Mouse (Mus musculus) heart, postnatal 4 days (tissue): ENCODE measurements around the gene Hoxa3. TPM values are rescaled to one million over a fixed set of nuclear protein-coding genes. Genes with fewer than 3 reads are reported as not detected.

ENCODE experiments used
- DNase-seq: peaks from one replicate; pipeline ENCODE4 v3.0.0; 2021
- total RNA-seq, 2 experiments: library from RNA; stranded (reverse); gene quantifications; 2 replicates each; pipeline ENCODE4 v1.2.3; 2021

The Hoxa3 gene
- total RNA-seq, 2 experiments from 2014 or later, result 1.4 TPM

- no peak for DNase-seq
Measured at GRCm38 (mm10) chr6:52231885-52232567, 18.9 kb upstream of the Hoxa3 start.

- DNase-seq, result no peak
Measured at GRCm38 (mm10) chr6:52230516-52231165, 17.5 kb upstream of the Hoxa3 start, which contains the start of gene Hoxa9. Gene Hoxa9 (minus strand): TSS chr6:52231089.

- DNase-seq, result no peak
Measured at GRCm38 (mm10) chr6:52229558-52230416, 16.7 kb upstream of the Hoxa3 start.

GRCm38 (mm10) chr6:52228475-52229465 is 15.6 kb upstream of the Hoxa3 start:
- DNase-seq, result no peak

- DNase-seq, result no peak
Measured at GRCm38 (mm10) chr6:52227470-52228222, 14.5 kb upstream of the Hoxa3 start.

GRCm38 (mm10) chr6:52226569-52227257 is 13.6 kb upstream of the Hoxa3 start:
- DNase-seq, result no peak

- no peak for DNase-seq
Measured at GRCm38 (mm10) chr6:52225612-52226568, 12.8 kb upstream of the Hoxa3 start.

GRCm38 (mm10) chr6:52224895-52225611 is 11.9 kb upstream of the Hoxa3 start:
- no peak for DNase-seq

- DNase-seq, result no peak
Measured at GRCm38 (mm10) chr6:52223939-52224760, 11.0 kb upstream of the Hoxa3 start.

- DNase-seq, result no peak
Measured at GRCm38 (mm10) chr6:52222729-52223128, 9.6 kb upstream of the Hoxa3 start.

GRCm38 (mm10) chr6:52221993-52222685 is 9.0 kb upstream of the Hoxa3 start:
- no peak for DNase-seq

GRCm38 (mm10) chr6:52221337-52221992 is 8.3 kb upstream of the Hoxa3 start, which contains the start of gene Hoxa7:
Gene Hoxa7 (minus strand): TSS chr6:52221854.
- peak; percentile 91 for DNase-seq

- DNase-seq, result no peak
Measured at GRCm38 (mm10) chr6:52220865-52221310, 7.8 kb upstream of the Hoxa3 start.

- DNase-seq, result no peak
Measured at GRCm38 (mm10) chr6:52220003-52220864, 7.1 kb upstream of the Hoxa3 start.

GRCm38 (mm10) chr6:52219234-52219942 is 6.3 kb upstream of the Hoxa3 start:
- DNase-seq, result no peak
